Comparison of ENCODE assay signal across 8 mouse cellular contexts in genomic region chr8:45333493-45333892, GRCm38 (mm10). TPM values are rescaled to one million over a fixed set of nuclear protein-coding genes. Genes with fewer than 3 reads are reported as not detected.
A peak's percentile ranks its signal among the peaks of the same experiment; 100 is the strongest.
DNase-seq lines count a peak whose midpoint lies in the region; ATAC-seq and TF ChIP-seq lines count a peak whose summit lies in the region.

No protein-coding gene starts in this region.

- peak; percentile 30 for DNase-seq in ovary, postnatal 36 days (ENCODE audit: low spot score)
- DNase-seq in ovary, adult 18-20 months (ENCODE audit: low spot score): no peak
- peak; percentile 53 to 59 for DNase-seq in adrenal gland, postnatal 36 days
- no peak for DNase-seq in forebrain, postnatal 0 days
- DNase-seq in lung, postnatal 14 days: peak; percentile 14
- peak; percentile 5 for DNase-seq in splenic B cell, adult 2 months (ENCODE audit: low read depth, low spot score)
- no peak for DNase-seq in yolk sac, embryonic 10.5 days (ENCODE audit: low spot score)

- peak overlapping the region; percentile 98 for H3K4me2 ChIP-seq in forebrain, postnatal 0 days (ENCODE audit: low read depth)
- H3K4me2 ChIP-seq in intestine, embryonic 15.5 days (replicated peaks): peak overlapping the region; percentile 93

- H3K27ac ChIP-seq in forebrain, postnatal 0 days (ENCODE audit: low read depth, low read length): no peak overlapping the region
- no peak overlapping the region for H3K27ac ChIP-seq in intestine, embryonic 15.5 days

- no peaks in the 10 kb centered on the region for H3K9me3 ChIP-seq in forebrain, postnatal 0 days (ENCODE audit: low read length)
- no peaks in the 10 kb centered on the region for H3K9me3 ChIP-seq in intestine, embryonic 15.5 days

- no peaks in the 10 kb centered on the region for H3K36me3 ChIP-seq in forebrain, postnatal 0 days (ENCODE audit: insufficient read depth)
- no peaks in the 10 kb centered on the region for H3K36me3 ChIP-seq in intestine, embryonic 15.5 days
- H3K36me3 ChIP-seq in splenic B cell, adult 2 months (ENCODE audit: control insufficient read depth, insufficient read depth, low read length, poor library complexity, severe bottlenecking): no peaks in the 10 kb centered on the region

- H3K4me3 ChIP-seq in forebrain, postnatal 0 days (ENCODE audit: low read depth, low read length): peak overlapping the region; percentile 61
- peak overlapping the region; percentile 58 for H3K4me3 ChIP-seq in intestine, embryonic 15.5 days (replicated peaks)

- no peak for TF ChIP-seq CTCF in forebrain, postnatal 0 days (IDR thresholded peaks at IDR 0.05; ENCODE audit: low read depth)

- peak; percentile 50; the same call in 1 of the 2 replicates for ATAC-seq in forebrain, postnatal 0 days
- ATAC-seq in intestine, embryonic 15.5 days: peak; percentile 71

- under 1% methylated on average over 8 of the region's 8 CpGs for WGBS in forebrain, postnatal 0 days
- 10% methylated on average over 8 of the region's 8 CpGs for WGBS in intestine, embryonic 15.5 days

- H3K9ac ChIP-seq in forebrain, postnatal 0 days: peak overlapping the region; percentile 52
- H3K9ac ChIP-seq in intestine, embryonic 15.5 days: peak overlapping the region; percentile 49

- H3K27me3 ChIP-seq in forebrain, postnatal 0 days (ENCODE audit: insufficient read depth, low read length): peaks cover 5% of the 10 kb centered on the region; the same call in 1 of the 2 replicates
- H3K27me3 ChIP-seq in intestine, embryonic 15.5 days (replicated peaks): no peaks in the 10 kb centered on the region
- H3K27me3 ChIP-seq in splenic B cell, adult 2 months (ENCODE audit: control insufficient read depth, insufficient read depth, low read length, poor library complexity, severe bottlenecking): no peaks in the 10 kb centered on the region; the same call in 1 of the 2 replicates

- peaks cover 8% of the 10 kb centered on the region; the same call in 1 of the 2 replicates for H3K4me1 ChIP-seq in forebrain, postnatal 0 days (ENCODE audit: insufficient read depth)
- no peaks in the 10 kb centered on the region for H3K4me1 ChIP-seq in intestine, embryonic 15.5 days (replicated peaks)

RNA-seq across cellular contexts. Expression of gene Cyp4v3, which starts 0.5 kb away (rescaled TPM):
- total RNA-seq in adrenal gland, postnatal 36 days (2021): 10 to 100 TPM; 16.9 to 22.2 TPM
- total RNA-seq in forebrain, postnatal 0 days (2014; rRNA removed): 2.2 and 2.4 TPM in 2 replicates
- polyA plus RNA-seq in forebrain, postnatal 0 days (2015; fragmentation: Nextera tagmentation; extraction: Ambion mirVana): 1.8 and 2.1 TPM in 2 replicates
- 1.3 and 1.8 TPM in 2 replicates for polyA plus RNA-seq in intestine, embryonic 15.5 days (2015; fragmentation: Nextera tagmentation; extraction: Ambion mirVana)

RNA-seq across cellular contexts. Expression of gene Gm45753, which starts 25.2 kb away (rescaled TPM):
- total RNA-seq in adrenal gland, postnatal 36 days (2021): not detected
- total RNA-seq in forebrain, postnatal 0 days (2014; rRNA removed): not detected in 2 replicates
- polyA plus RNA-seq in forebrain, postnatal 0 days (2015; fragmentation: Nextera tagmentation; extraction: Ambion mirVana): 0.08 and 0.13 TPM in 2 replicates
- polyA plus RNA-seq in intestine, embryonic 15.5 days (2015; fragmentation: Nextera tagmentation; extraction: Ambion mirVana): 0.18 and 0.39 TPM in 2 replicates

RNA-seq across cellular contexts. Expression of gene Klkb1, which starts 38.8 kb away (rescaled TPM):
- total RNA-seq in adrenal gland, postnatal 36 days (2021): under 1 TPM in 1 of 2 experiments, not detected in 1; 0.07 TPM
- total RNA-seq in forebrain, postnatal 0 days (2014; rRNA removed): under 0.01 and 0.24 TPM in 2 replicates
- 0.05 TPM in 1 of 2 replicates, not detected in the other for polyA plus RNA-seq in forebrain, postnatal 0 days (2015; fragmentation: Nextera tagmentation; extraction: Ambion mirVana)
- polyA plus RNA-seq in intestine, embryonic 15.5 days (2015; fragmentation: Nextera tagmentation; extraction: Ambion mirVana): 0.08 and 0.11 TPM in 2 replicates

RNA-seq across cellular contexts. Expression of gene Fam149a, which starts 48.6 kb away (rescaled TPM):
- total RNA-seq in adrenal gland, postnatal 36 days (2021): 1 to 10 TPM; 8.2 to 9.7 TPM
- 22.6 and 27.3 TPM in 2 replicates for total RNA-seq in forebrain, postnatal 0 days (2014; rRNA removed)
- 10.8 and 15.0 TPM in 2 replicates for polyA plus RNA-seq in forebrain, postnatal 0 days (2015; fragmentation: Nextera tagmentation; extraction: Ambion mirVana)
- polyA plus RNA-seq in intestine, embryonic 15.5 days (2015; fragmentation: Nextera tagmentation; extraction: Ambion mirVana): 10.4 and 10.7 TPM in 2 replicates

Comparison
In these comparisons a context has a peak if more than half of its experiments do, and no peak if none do; other contexts are left out.
1. DNase-seq: peak in ovary, postnatal 36 days (single experiment), adrenal gland, postnatal 36 days (2 of 2), lung, postnatal 14 days (single experiment) and splenic B cell, adult 2 months (single experiment); none in ovary, adult 18-20 months (single experiment), forebrain, postnatal 0 days (single experiment) and yolk sac, embryonic 10.5 days (single experiment).